Mouse (Mus musculus) c-Kit-positive CD71-positive TER-119-negative erythroid progenitor cells, embryonic 14.5 days (primary cell): Measurements from ENCODE around the gene Mchr1.
"Not testable (repeated sequence)": the region's sequence is repeated elsewhere in the genome, so short reads cannot be mapped to it uniquely, and the experiment has no call there.

Source experiments
- DNase-seq: peaks from one replicate; pipeline ENCODE4 v3.0.0-alpha.2; 2013; ENCODE audit warnings: low read depth

Mchr1 gene

GRCm38 (mm10) chr15:81235086-81235920 lies at the start of gene Mchr1:
Gene Mchr1 (plus strand): TSS chr15:81235499.
- DNase-seq, result no peak

GRCm38 (mm10) chr15:81189061-81189460 lies 46.2 kb upstream of the Mchr1 start:
- DNase-seq, result no peak

- no peak for DNase-seq
Measured at GRCm38 (mm10) chr15:81190011-81190629, 45.2 kb upstream of the Mchr1 start.

- DNase-seq, result peak; percentile 98
Measured at GRCm38 (mm10) chr15:81190630-81191178, 44.6 kb upstream of the Mchr1 start, which contains the start of gene Mrtfa. Gene Mrtfa (minus strand): TSS chr15:81190757.

GRCm38 (mm10) chr15:81191303-81191702 lies 44.0 kb upstream of the Mchr1 start:
- no peak for DNase-seq

DNA sequence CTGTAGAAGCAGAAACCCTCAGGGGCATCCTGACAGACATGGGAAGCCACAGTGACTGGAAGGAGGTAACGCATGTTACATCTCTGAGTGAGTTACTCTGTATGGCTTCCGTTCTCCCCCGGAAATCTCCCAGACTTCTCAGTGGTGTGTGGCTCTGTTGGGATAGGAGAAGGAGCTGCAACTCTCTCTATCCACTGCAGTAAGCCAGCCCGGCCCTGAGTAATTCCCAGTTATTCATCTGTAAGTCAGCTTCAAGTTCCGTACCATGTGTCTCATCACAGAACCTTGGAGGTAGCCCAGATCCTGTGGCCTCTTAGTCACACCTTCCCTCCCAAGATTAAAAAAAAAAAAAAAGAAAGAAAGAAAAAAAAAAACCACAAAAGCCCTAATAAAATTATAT lies 43.0 kb upstream of the Mchr1 start:
- no peak for DNase-seq

- DNase-seq, result no peak
Measured at GRCm38 (mm10) chr15:81192858-81193257, 42.4 kb upstream of the Mchr1 start.

DNA sequence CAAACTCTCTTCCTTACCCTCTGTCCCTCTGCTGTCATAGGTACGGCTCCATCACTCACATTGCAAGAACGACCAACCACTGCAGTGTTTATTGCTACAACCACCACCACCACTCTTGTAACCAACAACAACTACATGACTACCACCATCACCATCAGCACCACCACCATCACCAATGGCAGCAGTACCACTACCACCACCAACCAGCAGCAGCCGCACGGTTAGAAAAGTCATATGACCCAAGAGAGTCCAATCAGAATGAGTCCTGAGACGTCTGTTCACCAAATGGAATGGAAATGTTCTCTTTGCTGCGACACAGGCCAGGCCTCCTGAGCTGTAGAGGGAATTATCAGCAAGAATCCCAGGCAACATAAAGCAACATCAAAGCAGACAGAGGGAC lies 40.5 kb upstream of the Mchr1 start:
- no peak for DNase-seq

DNA sequence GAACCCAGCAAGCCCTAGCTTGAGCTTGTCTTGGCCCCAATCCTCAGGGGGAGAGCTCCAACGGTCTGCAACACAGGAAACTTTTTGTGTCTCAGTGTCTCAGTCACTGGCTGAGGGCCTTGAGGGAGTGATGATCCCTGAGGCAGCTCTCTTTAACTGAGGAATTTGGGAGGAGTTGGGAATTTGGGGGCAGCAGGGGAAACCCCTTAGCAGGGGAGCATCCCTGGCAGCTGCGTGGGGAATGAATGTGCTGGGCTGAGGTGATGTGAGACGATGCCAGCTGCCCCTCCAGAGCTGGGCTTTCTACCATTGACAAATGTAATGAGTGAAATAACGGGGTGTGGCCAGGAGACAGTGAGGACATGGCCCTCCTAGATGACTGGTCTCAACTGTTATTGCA lies 39.9 kb upstream of the Mchr1 start:
- no peak for DNase-seq

GRCm38 (mm10) chr15:81197197-81197596 lies 38.1 kb upstream of the Mchr1 start:
- DNase-seq, result no peak

- no peak for DNase-seq
Measured at GRCm38 (mm10) chr15:81198447-81198846, 36.9 kb upstream of the Mchr1 start.

- DNase-seq, result peak; percentile 76
Measured at GRCm38 (mm10) chr15:81199372-81199959, 35.8 kb upstream of the Mchr1 start.

DNA sequence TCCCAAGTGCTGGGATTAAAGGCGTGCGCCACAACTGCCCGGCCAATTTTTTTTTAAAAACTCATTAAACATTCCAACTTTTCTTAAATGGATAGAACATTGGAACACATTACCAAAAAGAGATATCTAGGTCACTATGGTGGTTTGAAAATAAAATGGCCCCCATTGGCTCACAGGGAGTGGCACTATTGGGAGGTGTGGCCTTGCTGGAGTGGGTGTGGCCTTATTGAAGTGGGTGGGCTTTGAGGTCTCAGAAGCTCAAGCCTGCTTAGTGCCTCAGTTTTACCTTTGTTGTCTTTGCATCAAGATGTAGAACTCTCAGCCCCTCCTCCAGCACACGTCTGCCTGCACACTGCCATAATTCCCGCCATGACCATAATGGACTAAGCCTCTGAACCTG lies 32.8 kb upstream of the Mchr1 start:
- DNase-seq, result no peak

- DNase-seq, result no peak
Measured at GRCm38 (mm10) chr15:81210496-81210895, 24.8 kb upstream of the Mchr1 start.

DNA sequence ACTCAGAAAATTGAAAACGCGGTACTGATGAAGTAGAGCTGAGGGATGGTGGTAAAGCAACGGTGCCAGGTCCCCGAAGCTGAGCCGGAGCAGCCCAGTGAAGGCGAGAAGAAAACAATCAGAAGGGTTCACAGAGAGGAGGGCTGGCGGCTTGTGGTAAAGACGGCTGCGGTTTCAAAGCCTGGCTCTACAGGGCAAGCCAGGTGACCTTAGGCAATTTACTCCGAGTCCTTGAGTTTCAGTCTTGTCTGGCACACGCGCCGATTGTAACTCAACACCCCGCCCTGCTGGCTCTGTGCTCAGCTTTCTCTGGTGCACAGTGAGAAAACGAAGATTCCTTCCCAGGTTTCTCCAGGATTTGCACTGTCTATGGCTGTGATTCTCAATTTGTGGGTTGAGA lies 22.3 kb upstream of the Mchr1 start:
- no peak for DNase-seq

GRCm38 (mm10) chr15:81216906-81217653 lies 18.2 kb upstream of the Mchr1 start:
- DNase-seq, result no peak

- DNase-seq, result no peak
Measured at GRCm38 (mm10) chr15:81219054-81219453, 16.2 kb upstream of the Mchr1 start.

GRCm38 (mm10) chr15:81220051-81220450 lies 15.2 kb upstream of the Mchr1 start:
- not testable (repeated sequence) for DNase-seq

- no peak for DNase-seq
Measured at GRCm38 (mm10) chr15:81221446-81221845, 13.9 kb upstream of the Mchr1 start.

- no peak for DNase-seq
Measured at GRCm38 (mm10) chr15:81225016-81225415, 10.3 kb upstream of the Mchr1 start.

GRCm38 (mm10) chr15:81225732-81226131 lies 9.6 kb upstream of the Mchr1 start:
- no peak for DNase-seq

- DNase-seq, result no peak
Measured at GRCm38 (mm10) chr15:81226796-81227195, 8.5 kb upstream of the Mchr1 start.
